Mouse (Mus musculus) bone marrow, adult 2 months (tissue): ENCODE data around the gene Synpo2l. TPM values are rescaled to one million over a fixed set of nuclear protein-coding genes. Genes with fewer than 3 reads are reported as not detected.

Experiments used
- H3K27ac ChIP-seq: fragments of 200-500 bp; 2 replicates; pipeline ENCODE4 v1.5.1; 2012; ENCODE audit warnings: low read depth, mild to moderate bottlenecking, control low read depth, inconsistent platforms, low read length; ENCODE audit not compliant: control insufficient read depth, poor library complexity, insufficient read depth
- H3K4me1 ChIP-seq: fragments of 200-500 bp; 2 replicates; pipeline ENCODE4 v1.6.1; 2011; ENCODE audit warnings: low read length; ENCODE audit not compliant: control insufficient read depth, insufficient read depth
- H3K4me3 ChIP-seq: fragments of 200-500 bp; replicated peaks from 2 replicates; pipeline ENCODE3; 2011; ENCODE audit warnings: mild to moderate bottlenecking, low read depth, low read length, control low read depth; ENCODE audit not compliant: control insufficient read depth
- CTCF ChIP-seq: fragments of 200-500 bp; IDR thresholded peaks from 2 replicates; pipeline ENCODE4 v1.5.1; 2011; ENCODE audit warnings: low read length, control low read depth; ENCODE audit not compliant: control insufficient read depth, insufficient read depth
- POLR2A ChIP-seq: fragments of 200-500 bp; IDR thresholded peaks from 2 replicates; pipeline ENCODE4 v1.6.1; 2011; ENCODE audit warnings: low read depth, mild to moderate bottlenecking, control low read depth, low read length, borderline replicate concordance; ENCODE audit not compliant: control insufficient read depth
- WGBS: fragments of 180-500 bp; shearing (Covaris S2); methylation state at CpG from one replicate; pipeline ENCODE4 v1.1.7; 2018; 5-methylcytosine and 5-hydroxymethylcytosine counted together
- polyA plus RNA-seq: library from polyadenylated mRNA; stranded (reverse); fragments of >200 nt; gene quantifications from 2 replicates; pipeline ENCODE4 v1.2.4, GENCODE M21; 2011; ENCODE audit warnings: low replicate concordance; ENCODE audit not compliant: missing spikeins, insufficient read depth, insufficient read length

Synpo2l gene
- polyA plus RNA-seq, 1 experiment: not detected

DNA sequence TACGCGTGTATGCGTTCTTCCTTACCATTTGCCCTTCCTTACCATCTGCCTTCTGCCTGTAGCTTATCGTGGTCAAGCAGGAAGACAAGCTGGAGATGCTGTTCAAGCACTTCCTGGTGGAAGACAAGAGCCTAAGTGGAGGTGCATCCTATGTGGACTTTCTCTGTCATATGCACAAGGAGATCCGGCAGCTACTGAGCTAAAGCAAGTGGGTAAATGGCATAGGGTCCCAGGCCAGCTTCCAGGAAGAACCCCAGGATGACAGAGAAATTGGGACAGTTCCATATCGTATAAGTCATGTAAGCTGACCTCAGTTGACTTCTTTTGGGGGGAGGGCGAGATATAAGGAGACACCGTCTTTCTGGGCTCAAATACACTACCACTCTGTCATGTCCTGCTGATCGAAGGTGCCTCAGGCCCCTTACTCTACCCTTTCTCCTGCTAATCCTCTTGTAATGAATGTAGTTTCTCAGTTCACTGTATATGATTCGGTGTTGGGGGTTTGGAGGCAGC, 25.5 kb upstream of the Synpo2l start:
- peaks cover 8% of the 10 kb centered on the region for H3K4me1 ChIP-seq
- TF ChIP-seq POLR2A (no peak), CTCF (no peak)

DNA sequence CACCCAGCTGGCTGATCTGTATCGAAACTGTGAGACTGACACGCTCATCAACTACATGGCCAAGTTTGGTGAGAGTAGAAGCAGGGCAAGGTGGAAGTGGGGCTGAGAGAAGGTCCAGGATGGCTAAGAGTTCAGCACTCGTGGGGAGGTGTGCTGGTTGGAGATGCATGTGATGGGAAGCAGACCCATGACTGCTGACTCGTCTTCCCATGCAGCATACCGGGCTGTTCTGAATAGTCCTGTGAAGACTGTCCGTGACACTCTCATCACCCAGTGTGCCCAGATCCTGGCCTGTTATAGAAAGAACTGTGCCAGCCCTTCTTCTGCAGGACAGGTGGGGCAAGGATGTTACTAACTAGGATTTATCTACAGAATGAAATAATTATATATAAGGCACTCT, 23.6 kb upstream of the Synpo2l start:
- 82% methylated on average over 6 of the region's 6 CpGs for WGBS
- no peak for TF ChIP-seq CTCF
- TF ChIP-seq POLR2A: no peak
- H3K4me3 ChIP-seq: no peak overlapping the region
- peaks cover 7% of the 10 kb centered on the region for H3K4me1 ChIP-seq
- H3K27ac ChIP-seq: no peak overlapping the region

More for the DNA sequence above, 25.5 kb upstream of the Synpo2l start:
- Histone ChIP-seq H3K4me3 (no peak overlapping the region), H3K27ac (no peak overlapping the region)
- 83% methylated on average over 10 of the region's 10 CpGs for WGBS

DNA sequence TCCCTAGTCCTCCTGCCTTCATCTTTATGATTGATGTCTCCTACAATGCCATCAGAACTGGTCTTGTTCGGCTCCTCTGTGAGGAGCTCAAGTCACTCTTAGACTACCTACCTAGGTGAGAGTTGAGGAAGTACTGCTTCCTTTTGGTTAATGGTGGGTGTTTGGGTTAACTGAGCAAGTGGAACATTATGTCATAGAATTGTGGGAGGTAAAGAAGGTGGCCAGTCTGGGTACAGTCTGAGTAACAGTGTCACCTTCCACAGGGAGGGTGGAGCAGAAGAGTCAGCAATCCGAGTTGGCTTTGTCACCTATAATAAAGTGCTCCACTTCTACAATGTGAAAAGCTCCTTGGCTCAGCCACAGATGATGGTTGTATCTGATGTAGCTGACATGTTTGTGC, 20.9 kb upstream of the Synpo2l start:
- WGBS: 86% methylated on average over 2 of the region's 2 CpGs
- Histone ChIP-seq H3K4me3 (no peak overlapping the region), H3K27ac (no peak overlapping the region), H3K4me1 (peaks cover 2% of the 10 kb centered on the region; the same call in 1 of the 2 replicates)
- TF ChIP-seq POLR2A (no peak), CTCF (no peak)

DNA sequence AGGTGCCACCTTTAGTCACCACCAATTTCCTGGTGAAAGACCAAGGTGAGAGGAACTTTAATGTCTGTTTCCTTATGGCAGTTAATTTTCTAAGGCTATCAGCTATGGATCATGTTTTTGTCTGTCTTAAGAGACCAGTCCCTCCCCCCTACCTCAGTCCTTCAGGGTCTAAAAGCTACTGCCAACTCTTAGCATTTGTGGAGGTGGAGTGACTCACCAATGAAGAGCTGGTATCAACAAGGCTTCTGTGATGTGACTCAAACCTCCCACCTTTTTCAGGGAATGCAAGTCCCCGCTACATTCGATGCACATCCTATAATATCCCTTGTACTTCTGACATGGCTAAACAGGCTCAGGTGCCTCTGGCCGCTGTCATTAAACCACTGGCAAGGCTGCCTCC, 18.4 kb upstream of the Synpo2l start:
- WGBS: 98% methylated on average over 3 of the region's 3 CpGs
- Histone ChIP-seq H3K27ac (no peak overlapping the region), H3K4me1 (peaks cover 2% of the 10 kb centered on the region; the same call in 1 of the 2 replicates), H3K4me3 (no peak overlapping the region)
- TF ChIP-seq POLR2A (no peak), CTCF (no peak)

DNA sequence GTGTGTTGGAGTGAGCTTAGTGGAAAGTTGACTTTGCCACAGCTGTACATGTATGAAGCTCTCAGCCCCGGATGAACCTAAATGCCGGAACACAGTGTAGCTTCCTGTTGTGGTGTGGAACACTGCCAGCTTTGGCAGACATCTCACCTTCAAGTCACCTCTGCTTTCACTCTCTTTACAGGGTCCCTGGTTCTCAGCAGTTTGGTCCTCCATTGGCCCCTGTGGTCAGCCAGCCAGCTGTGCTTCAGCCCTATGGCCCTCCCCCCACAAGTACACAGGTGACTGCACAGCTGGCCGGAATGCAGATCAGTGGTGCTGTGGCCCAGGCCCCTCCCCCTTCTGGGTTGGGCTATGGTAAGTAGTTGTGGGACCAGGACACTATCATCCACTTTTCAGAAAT, 14.3 kb upstream of the Synpo2l start:
- H3K4me1 ChIP-seq: peaks cover 2% of the 10 kb centered on the region; the same call in 1 of the 2 replicates
- 8% methylated on average over 3 of the region's 3 CpGs for WGBS
- peak overlapping the region; percentile 48 for H3K4me3 ChIP-seq
- peak overlapping the region; percentile 77 for H3K27ac ChIP-seq
- TF ChIP-seq CTCF (no peak), POLR2A (no peak)

DNA sequence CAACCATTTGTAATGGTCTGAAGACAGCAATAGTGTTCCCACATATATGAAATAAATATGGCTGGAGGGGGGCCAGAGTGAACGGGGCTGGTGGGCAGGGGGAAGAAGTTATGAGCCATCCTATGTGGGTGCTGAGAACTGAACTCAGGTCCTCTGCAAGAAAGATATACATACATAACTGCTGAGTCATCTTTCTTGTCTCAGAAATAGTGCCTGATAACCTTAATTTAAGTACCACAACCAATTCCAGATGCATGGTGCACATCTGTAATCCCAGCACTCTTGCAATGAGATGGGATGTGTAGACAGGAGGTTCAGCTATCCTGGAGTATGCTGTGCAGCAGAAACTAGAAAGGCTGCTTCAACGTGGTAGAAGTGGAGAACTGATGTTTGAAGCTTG, 13.6 kb upstream of the Synpo2l start:
- WGBS: 68% methylated on average over 2 of the region's 2 CpGs
- Histone ChIP-seq H3K4me3 (no peak overlapping the region), H3K27ac (peak overlapping the region; percentile 28; the same call in 1 of the 2 replicates), H3K4me1 (peaks cover 2% of the 10 kb centered on the region; the same call in 1 of the 2 replicates)
- TF ChIP-seq POLR2A (no peak), CTCF (no peak)

DNA sequence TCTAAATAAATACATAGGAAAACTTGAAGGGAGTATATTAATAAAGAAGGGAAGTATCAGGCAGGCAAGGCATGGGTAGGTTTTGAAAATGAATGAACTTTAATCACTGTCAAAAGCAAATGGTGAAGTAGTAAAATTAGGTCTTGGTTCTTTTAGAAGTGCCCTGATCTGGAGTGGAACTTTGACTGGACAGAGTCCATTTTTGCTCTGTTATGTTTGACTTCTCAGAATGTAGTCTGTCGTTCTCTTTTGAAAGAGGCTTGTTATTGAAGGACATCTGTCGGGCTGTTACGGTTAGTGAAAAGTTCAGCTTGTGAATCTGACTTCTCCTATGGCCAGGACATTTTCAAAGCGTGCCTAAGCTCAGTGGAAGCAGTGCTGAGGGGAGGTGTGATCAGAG, 9.8 kb upstream of the Synpo2l start:
- Histone ChIP-seq H3K4me3 (no peak overlapping the region), H3K27ac (no peak overlapping the region), H3K4me1 (peaks cover 2% of the 10 kb centered on the region; the same call in 1 of the 2 replicates)
- WGBS: 89% methylated on average over 4 of the region's 4 CpGs
- TF ChIP-seq POLR2A (no peak), CTCF (no peak)

DNA sequence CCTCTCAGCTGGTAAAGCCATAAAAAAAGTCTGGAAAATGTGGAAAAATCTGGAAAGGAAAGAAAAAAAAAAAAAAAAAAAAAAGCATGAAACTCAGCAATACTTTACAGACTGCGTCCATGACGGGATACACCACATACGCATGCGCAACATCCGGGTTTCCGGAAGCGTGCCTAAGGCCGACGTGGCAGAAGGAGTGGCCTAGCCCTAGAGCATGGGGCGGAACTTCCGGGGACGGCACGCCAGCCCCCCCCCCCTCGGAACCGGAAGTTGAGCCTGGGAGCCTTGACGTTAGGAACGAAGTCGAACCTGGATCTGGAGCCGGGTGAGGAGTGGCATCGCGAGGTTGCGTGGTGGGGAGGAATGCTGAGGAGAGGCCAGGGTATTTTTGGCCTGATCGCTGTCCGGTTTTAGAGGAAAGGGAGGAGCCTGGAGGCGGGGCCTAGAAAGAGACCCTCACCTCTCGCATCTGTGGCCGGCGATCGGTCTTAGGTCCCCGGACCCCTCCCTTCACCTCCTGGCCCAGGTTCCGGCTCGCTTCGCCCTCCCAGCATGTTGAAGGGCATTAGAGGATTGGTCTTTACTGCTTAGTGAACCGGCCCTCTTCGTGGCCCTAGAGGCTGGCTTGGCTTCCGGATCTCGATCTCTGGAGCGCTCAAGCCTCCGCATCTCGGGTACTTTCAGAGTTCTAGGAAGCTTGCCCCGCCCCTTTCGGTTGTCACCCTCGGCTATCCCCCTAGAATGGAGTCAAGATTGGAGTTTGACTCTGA, 6.1 kb upstream of the Synpo2l start, which contains the start of gene Sec24c:
Sec24c (plus strand) TSS at position 245 of the 770 bp plus-strand sequence.
- WGBS: 2% methylated on average over 43 of the region's 43 CpGs
- peak within 1 kb of the TSS; percentile 71 for H3K27ac ChIP-seq
- TF ChIP-seq CTCF (no peak), POLR2A (peak; percentile 63; the same call in 1 of the 2 replicates)

DNA sequence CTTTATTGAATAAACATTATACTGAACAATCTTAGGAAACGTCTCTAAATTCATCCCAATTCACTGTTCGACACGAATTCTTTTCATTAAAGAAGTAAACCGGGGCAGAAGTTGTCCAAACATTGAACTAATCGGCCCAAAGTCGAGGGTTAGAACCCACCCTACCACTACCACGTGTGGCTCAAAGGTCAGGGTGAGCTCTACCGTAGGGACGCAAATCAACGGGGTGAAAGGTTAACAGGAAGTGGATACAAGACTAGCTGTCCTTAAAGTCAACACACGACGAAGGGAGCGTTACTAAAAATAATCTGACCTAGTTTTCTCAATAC, 5.5 kb upstream of the Synpo2l start:
- Histone ChIP-seq H3K27ac (no peak overlapping the region), H3K4me3 (peak overlapping the region; percentile 71), H3K4me1 (no peaks in the 10 kb centered on the region; the same call in 1 of the 2 replicates)
- TF ChIP-seq CTCF: no peak
- no peak for TF ChIP-seq POLR2A
- WGBS: 9% methylated on average over 13 of the region's 13 CpGs

More for the DNA sequence above, 6.1 kb upstream of the Synpo2l start, which contains the start of gene Sec24c:
- no peaks in the 10 kb centered on the region; the same call in 1 of the 2 replicates for H3K4me1 ChIP-seq
- H3K4me3 ChIP-seq: peak within 1 kb of the TSS; percentile 76
